Mouse (Mus musculus): ENCODE data around the gene Exoc3.

GRCm38 (mm10) chr13:74127571-74127970 lies 81.0 kb downstream of the Exoc3 start:
- no peak for TF ChIP-seq CTCF (IDR thresholded peaks at IDR 0.05; ENCODE audit: control insufficient read depth, insufficient read depth, insufficient replicate concordance, low read depth, low read length)
- no peak for TF ChIP-seq POLR2A (IDR thresholded peaks at IDR 0.05; ENCODE audit: control insufficient read depth, low read depth, low read length)
